Mouse (Mus musculus): Measurements from ENCODE around the gene Ifna4.

DNA sequence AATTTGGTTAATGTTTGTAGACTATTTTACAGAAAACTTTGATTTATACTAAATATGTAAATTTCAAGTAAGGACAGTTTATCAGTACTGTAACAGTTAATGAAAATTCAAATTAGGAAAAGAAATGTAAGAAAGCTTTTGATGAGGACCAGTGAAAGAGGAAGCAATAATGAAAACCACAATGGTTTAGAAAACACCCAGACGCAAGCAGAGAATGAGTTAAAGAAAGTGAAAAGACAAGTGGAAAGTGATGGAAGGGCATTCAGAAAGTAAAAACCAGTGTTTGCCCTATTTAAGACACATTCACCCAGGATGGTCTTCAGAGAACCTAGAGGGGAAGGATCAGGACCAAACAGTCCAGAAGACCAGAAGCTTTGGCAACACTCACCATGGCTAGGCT, 8.0 kb downstream of the Ifna4 start, which contains the start of gene Ifna1:
- no peak for TF ChIP-seq CTCF (IDR thresholded peaks at IDR 0.05; ENCODE audit: low read depth, low read length)
- no peak for TF ChIP-seq POLR2A (IDR thresholded peaks at IDR 0.05; ENCODE audit: borderline replicate concordance, low read depth, low read length)
